16 mouse cellular contexts compared by ENCODE assay signal in the genomic region with DNA sequence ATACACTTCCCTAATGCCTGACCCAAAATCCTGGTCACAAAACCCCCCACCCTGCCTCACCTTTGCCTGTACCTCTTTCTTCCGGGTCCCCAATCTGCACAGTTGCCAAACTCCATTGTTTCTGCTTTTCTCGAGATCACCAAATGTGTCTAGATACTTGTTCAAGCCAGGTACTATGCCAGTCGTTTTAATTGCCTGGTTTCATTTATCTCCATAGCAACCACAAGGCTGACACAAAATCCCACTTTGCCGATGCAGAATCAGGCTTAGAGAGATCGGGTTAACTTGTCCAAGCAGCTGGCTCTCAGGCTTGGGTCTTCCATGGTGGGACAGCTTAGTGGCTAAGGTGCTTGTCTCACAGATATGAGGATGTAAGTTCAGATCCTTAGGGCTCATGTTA. TPM values are rescaled to one million over a fixed set of nuclear protein-coding genes. Genes with fewer than 3 reads are reported as not detected.
DNase-seq lines count a peak whose midpoint lies in the region; ATAC-seq and TF ChIP-seq lines count a peak whose summit lies in the region.
"Had no signal": no experiment of that assay in that cellular context is flagged by ENCODE, and none has a peak within 500 bp of the region (broad histone marks: within the 10 kb centered on the region; RNA-seq: fewer than 3 reads in every experiment).

No protein-coding gene starts in this region.

- ATAC-seq in liver, embryonic 14.5 days (ENCODE audit: insufficient read depth): no peak
- no peak for ATAC-seq in liver, postnatal 0 days
- ATAC-seq in forebrain, embryonic 15.5 days (replicated peaks): no peak
- no peak for ATAC-seq in midbrain, embryonic 16.5 days

- WGBS in liver, embryonic 14.5 days (ENCODE audit: insufficient replicate concordance): 43% methylated on average over 5 of the region's 5 CpGs
- 39% methylated on average over 5 of the region's 5 CpGs for WGBS in liver, postnatal 0 days (ENCODE audit: insufficient replicate concordance)
- WGBS in forebrain, embryonic 15.5 days: 7% methylated on average over 5 of the region's 5 CpGs
- 16% methylated on average over 5 of the region's 5 CpGs for WGBS in midbrain, embryonic 16.5 days

- no peaks in the 10 kb centered on the region for H3K9me3 ChIP-seq in liver, embryonic 14.5 days (ENCODE audit: control insufficient read depth, low read length)
- no peaks in the 10 kb centered on the region for H3K9me3 ChIP-seq in liver, postnatal 0 days (ENCODE audit: low read length)
- H3K9me3 ChIP-seq in forebrain, embryonic 15.5 days: no peaks in the 10 kb centered on the region
- no peaks in the 10 kb centered on the region for H3K9me3 ChIP-seq in midbrain, embryonic 16.5 days (replicated peaks; ENCODE audit: control insufficient read depth, low read length, poor library complexity, severe bottlenecking)
- H3K9me3 ChIP-seq: embryonic facial prominence, embryonic 13.5 days; heart, embryonic 12.5 days had no signal

- no peaks in the 10 kb centered on the region for H3K27me3 ChIP-seq in liver, embryonic 14.5 days (ENCODE audit: control insufficient read depth, insufficient read depth, low read length)
- no peaks in the 10 kb centered on the region for H3K27me3 ChIP-seq in liver, postnatal 0 days (ENCODE audit: insufficient read depth, low read length)
- no peaks in the 10 kb centered on the region for H3K27me3 ChIP-seq in forebrain, embryonic 15.5 days
- no peaks in the 10 kb centered on the region for H3K27me3 ChIP-seq in midbrain, embryonic 16.5 days (ENCODE audit: control insufficient read depth, insufficient read depth, low read depth, low read length)
- H3K27me3 ChIP-seq: CH12.LX; embryonic facial prominence, embryonic 13.5 days; heart, embryonic 12.5 days had no signal

- H3K36me3 ChIP-seq in liver, embryonic 14.5 days (replicated peaks; ENCODE audit: control insufficient read depth, insufficient read depth, low read depth): no peaks in the 10 kb centered on the region
- H3K36me3 ChIP-seq in liver, postnatal 0 days (replicated peaks; ENCODE audit: insufficient read depth, low read length): 0 out of 2 replicates have a peak, but pooled peaks cover 3% of the 10 kb centered on the region
- no peaks in the 10 kb centered on the region for H3K36me3 ChIP-seq in forebrain, embryonic 15.5 days
- no peaks in the 10 kb centered on the region for H3K36me3 ChIP-seq in midbrain, embryonic 16.5 days (ENCODE audit: control insufficient read depth, insufficient read depth, low read length)
- H3K36me3 ChIP-seq: embryonic facial prominence, embryonic 13.5 days; heart, embryonic 12.5 days had no signal

- H3K4me3 ChIP-seq in liver, embryonic 14.5 days (ENCODE audit: insufficient read depth in 1 of 2, low read depth in 2 of 2, low read length in 2 of 2): no peak overlapping the region
- no peak overlapping the region for H3K4me3 ChIP-seq in liver, postnatal 0 days (ENCODE audit: low read depth, low read length)
- peak overlapping the region; percentile 44 for H3K4me3 ChIP-seq in forebrain, embryonic 15.5 days
- peak overlapping the region; percentile 22 for H3K4me3 ChIP-seq in midbrain, embryonic 16.5 days (ENCODE audit: low read depth, low read length)

- no peak for TF ChIP-seq EP300 in liver, embryonic 14.5 days (IDR thresholded peaks at IDR 0.05; ENCODE audit: low read depth)
- no peak for TF ChIP-seq EP300 in liver, postnatal 0 days (IDR thresholded peaks at IDR 0.05; ENCODE audit: low read depth)

- H3K27ac ChIP-seq in liver, embryonic 14.5 days: no peak overlapping the region
- H3K27ac ChIP-seq in liver, postnatal 0 days (ENCODE audit: low read depth): no peak overlapping the region
- H3K27ac ChIP-seq in forebrain, embryonic 15.5 days (replicated peaks): peak overlapping the region; percentile 89
- peak overlapping the region; percentile 87 for H3K27ac ChIP-seq in midbrain, embryonic 16.5 days (ENCODE audit: low read length)
- H3K27ac ChIP-seq: embryonic facial prominence, embryonic 13.5 days had no signal

- no peak for DNase-seq in liver, embryonic 14.5 days (ENCODE audit: low read depth in 3 of 3, low spot score in 3 of 3)
- DNase-seq in liver, postnatal 0 days: no peak
- peak; percentile 51 for DNase-seq in brain, embryonic 18.5 days (ENCODE audit: low read depth, low spot score)
- no peak for DNase-seq in urinary bladder, postnatal 25 days (ENCODE audit: low spot score)
- no peak for DNase-seq in kidney, postnatal 4 days
- no peak for DNase-seq in cerebellum, postnatal 14 days
- DNase-seq: cerebellum, postnatal 10 days; heart, postnatal 4 days; kidney, adult 8-10 months; lung, adult 2 months had no signal

- no peak overlapping the region for H3K9ac ChIP-seq in liver, embryonic 14.5 days (replicated peaks)
- H3K9ac ChIP-seq in liver, postnatal 0 days (replicated peaks): no peak overlapping the region
- peak overlapping the region; percentile 30; the same call in 1 of the 2 replicates for H3K9ac ChIP-seq in forebrain, embryonic 15.5 days (replicated peaks)
- H3K9ac ChIP-seq in midbrain, embryonic 16.5 days (ENCODE audit: low read depth, low read length): peak overlapping the region; percentile 44
- H3K9ac ChIP-seq: heart, embryonic 12.5 days had no signal

- peak overlapping the region; percentile 15; the same call in 1 of the 2 replicates for H3K4me2 ChIP-seq in liver, embryonic 14.5 days (ENCODE audit: low read depth)
- no peak overlapping the region for H3K4me2 ChIP-seq in liver, postnatal 0 days (ENCODE audit: low read depth, low read length)
- peak overlapping the region; percentile 75 for H3K4me2 ChIP-seq in forebrain, embryonic 15.5 days (replicated peaks)
- H3K4me2 ChIP-seq in midbrain, embryonic 16.5 days (ENCODE audit: low read length): peak overlapping the region; percentile 77

- H3K4me1 ChIP-seq in liver, embryonic 14.5 days (replicated peaks; ENCODE audit: control insufficient read depth in 2 of 2, insufficient read depth in 2 of 2, low read length in 1 of 2): peaks cover 22 to 32% of the 10 kb centered on the region in 2 experiments
- H3K4me1 ChIP-seq in liver, postnatal 0 days (ENCODE audit: insufficient read depth): peaks cover 26% of the 10 kb centered on the region
- H3K4me1 ChIP-seq in forebrain, embryonic 15.5 days: peaks cover 50% of the 10 kb centered on the region
- peaks cover 31% of the 10 kb centered on the region for H3K4me1 ChIP-seq in midbrain, embryonic 16.5 days (ENCODE audit: control insufficient read depth, insufficient read depth, low read length)

- no peak for TF ChIP-seq CTCF in liver, embryonic 14.5 days (IDR thresholded peaks at IDR 0.05; ENCODE audit: low read depth)
- TF ChIP-seq CTCF in liver, postnatal 0 days (IDR thresholded peaks at IDR 0.05; ENCODE audit: low read depth): no peak

RNA-seq across cellular contexts. Expression of gene Pafah2, which starts 4.1 kb away (rescaled TPM):
- 3.9 and 4.3 TPM in 2 replicates for polyA plus RNA-seq in liver, embryonic 14.5 days (2012; rRNA removed)
- 4.3 and 5.4 TPM in 2 replicates for polyA plus RNA-seq in liver, embryonic 14.5 days (2014; fragmentation: Nextera tagmentation; extraction: Ambion mirVana)
- polyA plus RNA-seq in liver, postnatal 0 days (2015; fragmentation: Nextera tagmentation; extraction: Ambion mirVana): 13.5 and 14.3 TPM in 2 replicates
- 7.7 TPM in 2 replicates for polyA plus RNA-seq in forebrain, embryonic 15.5 days (2015; fragmentation: Nextera tagmentation; extraction: Ambion mirVana)
- 7.5 and 8.8 TPM in 2 replicates for polyA plus RNA-seq in midbrain, embryonic 16.5 days (2015; fragmentation: Nextera tagmentation; extraction: Ambion mirVana)

RNA-seq across cellular contexts. Expression of gene Extl1, which starts 16.6 kb away (rescaled TPM):
- 0.04 and 0.16 TPM in 2 replicates for polyA plus RNA-seq in liver, embryonic 14.5 days (2012; rRNA removed)
- polyA plus RNA-seq in liver, embryonic 14.5 days (2014; fragmentation: Nextera tagmentation; extraction: Ambion mirVana): 0.04 and 0.11 TPM in 2 replicates
- 0.20 and 0.33 TPM in 2 replicates for polyA plus RNA-seq in liver, postnatal 0 days (2015; fragmentation: Nextera tagmentation; extraction: Ambion mirVana)
- 0.22 and 0.34 TPM in 2 replicates for polyA plus RNA-seq in forebrain, embryonic 15.5 days (2015; fragmentation: Nextera tagmentation; extraction: Ambion mirVana)
- 0.45 and 0.58 TPM in 2 replicates for polyA plus RNA-seq in midbrain, embryonic 16.5 days (2015; fragmentation: Nextera tagmentation; extraction: Ambion mirVana)

RNA-seq across cellular contexts. Expression of gene Slc30a2, which starts 57.2 kb away (rescaled TPM):
- 0.02 TPM in 1 of 2 replicates, not detected in the other for polyA plus RNA-seq in liver, embryonic 14.5 days (2012; rRNA removed)
- not detected in 2 replicates for polyA plus RNA-seq in liver, embryonic 14.5 days (2014; fragmentation: Nextera tagmentation; extraction: Ambion mirVana)
- not detected in 2 replicates for polyA plus RNA-seq in liver, postnatal 0 days (2015; fragmentation: Nextera tagmentation; extraction: Ambion mirVana)
- polyA plus RNA-seq in forebrain, embryonic 15.5 days (2015; fragmentation: Nextera tagmentation; extraction: Ambion mirVana): 0.05 and 0.11 TPM in 2 replicates
- 0.26 and 0.30 TPM in 2 replicates for polyA plus RNA-seq in midbrain, embryonic 16.5 days (2015; fragmentation: Nextera tagmentation; extraction: Ambion mirVana)
- polyA plus RNA-seq: limb, embryonic 11.5 days had no signal

Comparison
In these comparisons a context has a peak if more than half of its experiments do, and no peak if none do; other contexts are left out.
1. H3K27ac ChIP-seq: peak in forebrain, embryonic 15.5 days (single experiment) and midbrain, embryonic 16.5 days (single experiment); none in liver, embryonic 14.5 days (single experiment) and liver, postnatal 0 days (single experiment).
2. H3K4me3 ChIP-seq: peak in forebrain, embryonic 15.5 days (single experiment) and midbrain, embryonic 16.5 days (single experiment); none in liver, embryonic 14.5 days (0 of 2) and liver, postnatal 0 days (single experiment).
3. H3K9ac ChIP-seq: peak in forebrain, embryonic 15.5 days (single experiment) and midbrain, embryonic 16.5 days (single experiment); none in liver, embryonic 14.5 days (single experiment) and liver, postnatal 0 days (single experiment).